Mouse (Mus musculus): ENCODE measurements around the gene Mfn1. TPM values are rescaled to one million over a fixed set of nuclear protein-coding genes. Genes with fewer than 3 reads are reported as not detected.

The Mfn1 gene
- polyA plus RNA-seq, 1 experiment, result 30.9 TPM

DNA sequence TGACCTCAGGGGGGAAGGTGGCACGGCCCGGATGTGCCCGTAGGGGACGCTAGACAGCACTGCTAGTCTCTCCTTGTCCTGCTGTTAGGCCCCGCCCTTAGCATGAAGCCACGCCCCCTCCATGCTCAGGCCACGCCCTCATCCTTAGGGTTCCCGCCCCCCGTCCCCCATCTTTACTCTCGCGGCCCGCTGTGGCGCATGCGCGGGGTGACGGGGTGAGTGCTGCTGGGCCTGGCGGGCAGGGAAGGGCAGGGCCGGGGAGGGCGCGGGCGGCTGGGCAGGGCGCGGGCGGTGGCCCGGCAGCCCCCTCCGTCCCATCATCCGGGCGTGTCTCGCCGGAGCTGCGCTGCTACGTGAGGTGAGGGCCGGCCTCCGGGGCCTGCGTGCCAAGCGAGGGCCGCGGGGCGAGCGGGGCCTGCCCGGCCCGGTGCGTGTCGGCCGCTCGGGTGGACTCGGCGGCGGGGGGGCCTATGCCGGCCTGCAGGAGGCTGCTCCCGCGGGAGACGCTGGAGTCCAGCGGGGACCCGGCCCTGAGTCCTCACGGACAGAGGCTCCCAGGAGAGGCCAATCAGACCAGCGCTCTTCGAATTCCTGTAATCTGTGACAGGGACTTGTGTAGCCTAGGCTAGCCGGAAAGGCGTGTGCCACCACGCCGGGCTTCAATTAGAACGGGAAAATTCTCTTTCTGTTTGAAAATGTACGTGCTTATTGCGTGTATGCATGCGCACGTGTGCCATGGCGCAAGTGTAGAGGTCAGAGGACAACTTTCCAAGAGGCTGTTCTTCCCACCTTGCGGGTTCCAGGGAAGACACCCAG is 18.7 kb upstream of the Mfn1 start:
- Histone ChIP-seq H3K27ac (ENCODE audit: insufficient read depth, low read depth, low read length) (peak overlapping the region; percentile 64), H3K4me1 (ENCODE audit: control insufficient read depth, insufficient read depth, low read length) (peaks cover 16% of the 10 kb centered on the region), H3K4me3 (ENCODE audit: insufficient read depth, low read length) (peak overlapping the region; percentile 85)
- peak; percentile 44; the same call in 1 of the 2 replicates for TF ChIP-seq CTCF (IDR thresholded peaks at IDR 0.05; ENCODE audit: low read depth, low read length)
- TF ChIP-seq POLR2A (IDR thresholded peaks at IDR 0.05; ENCODE audit: borderline replicate concordance, low read depth, low read length), result no peak; the same call in 1 of the 2 replicates

- H3K4me3 ChIP-seq (ENCODE audit: insufficient read depth, low read length), result peak overlapping the region; percentile 85
- H3K4me1 ChIP-seq (ENCODE audit: control insufficient read depth, insufficient read depth, low read length), result peaks cover 16% of the 10 kb centered on the region
- H3K27ac ChIP-seq (ENCODE audit: insufficient read depth, low read depth, low read length), result peak overlapping the region; percentile 64
- TF ChIP-seq CTCF (IDR thresholded peaks at IDR 0.05; ENCODE audit: low read depth, low read length) (no peak), POLR2A (IDR thresholded peaks at IDR 0.05; ENCODE audit: borderline replicate concordance, low read depth, low read length) (no peak)
These were observed 18.1 kb upstream of the Mfn1 start for GRCm38 (mm10) chr3:32511191-32511550.

- H3K27ac ChIP-seq (ENCODE audit: insufficient read depth, low read depth, low read length), result no peak overlapping the region
- H3K4me3 ChIP-seq (ENCODE audit: insufficient read depth, low read length), result no peak overlapping the region
- H3K4me1 ChIP-seq (ENCODE audit: control insufficient read depth, insufficient read depth, low read length), result peaks cover 16% of the 10 kb centered on the region
These were observed 16.5 kb upstream of the Mfn1 start for GRCm38 (mm10) chr3:32512686-32513284.

DNA sequence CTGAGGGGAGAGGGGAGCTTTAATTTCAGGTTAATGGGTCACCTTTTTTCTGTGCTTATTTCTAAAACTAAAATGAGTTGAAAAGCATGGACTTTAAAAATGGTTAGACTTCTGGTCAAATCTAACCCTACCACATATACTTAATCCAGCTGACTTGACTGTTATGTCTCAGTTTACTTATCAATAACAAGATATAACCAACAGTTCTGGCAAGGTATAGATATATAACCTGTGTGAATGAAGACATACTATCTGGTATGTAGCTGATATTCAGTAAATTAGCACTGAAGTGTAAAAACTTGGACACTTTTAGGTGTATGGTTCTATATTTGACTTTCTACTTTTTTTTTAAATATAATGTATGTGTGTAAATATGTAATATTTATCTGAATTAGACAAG is 15.7 kb upstream of the Mfn1 start:
- no peak for TF ChIP-seq CTCF (IDR thresholded peaks at IDR 0.05; ENCODE audit: low read depth, low read length)
- no peak for TF ChIP-seq POLR2A (IDR thresholded peaks at IDR 0.05; ENCODE audit: borderline replicate concordance, low read depth, low read length)

More at GRCm38 (mm10) chr3:32512686-32513284, 16.5 kb upstream of the Mfn1 start:
- TF ChIP-seq CTCF (IDR thresholded peaks at IDR 0.05; ENCODE audit: low read depth, low read length) (no peak), POLR2A (IDR thresholded peaks at IDR 0.05; ENCODE audit: borderline replicate concordance, low read depth, low read length) (no peak)

DNA sequence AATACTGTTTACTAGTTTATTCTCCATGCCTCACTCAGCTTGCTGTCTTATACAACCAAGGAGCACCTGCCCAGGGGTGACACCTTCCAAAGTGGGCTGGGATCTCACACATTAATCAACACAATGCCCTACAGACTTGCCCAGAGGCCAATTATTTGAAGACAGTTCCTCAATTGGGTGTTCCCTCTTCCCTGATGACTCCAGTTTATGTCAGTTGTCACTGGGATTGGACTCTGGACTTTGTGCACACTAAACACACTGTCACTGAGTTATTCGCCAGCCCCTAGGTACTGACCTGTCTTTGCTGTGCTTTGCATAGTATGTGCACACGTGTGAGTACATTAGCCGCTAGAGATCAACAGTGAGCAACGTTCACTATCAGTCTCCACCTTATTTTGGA is 2.1 kb upstream of the Mfn1 start:
- no peak for TF ChIP-seq CTCF (IDR thresholded peaks at IDR 0.05; ENCODE audit: low read depth, low read length)
- no peak for TF ChIP-seq POLR2A (IDR thresholded peaks at IDR 0.05; ENCODE audit: borderline replicate concordance, low read depth, low read length)
- no peak overlapping the region for H3K4me3 ChIP-seq (ENCODE audit: insufficient read depth, low read length)
- no peaks in the 10 kb centered on the region for H3K4me1 ChIP-seq (ENCODE audit: control insufficient read depth, insufficient read depth, low read length)
- H3K27ac ChIP-seq (ENCODE audit: insufficient read depth, low read depth, low read length), result no peak overlapping the region

More for the DNA sequence above, 15.7 kb upstream of the Mfn1 start:
- H3K27ac ChIP-seq (ENCODE audit: insufficient read depth, low read depth, low read length), result no peak overlapping the region
- H3K4me3 ChIP-seq (ENCODE audit: insufficient read depth, low read length), result no peak overlapping the region
- H3K4me1 ChIP-seq (ENCODE audit: control insufficient read depth, insufficient read depth, low read length), result peaks cover 16% of the 10 kb centered on the region

GRCm38 (mm10) chr3:32530041-32530440 is 776 bp downstream of the Mfn1 start:
- Histone ChIP-seq H3K4me3 (ENCODE audit: insufficient read depth, low read length) (peak overlapping the region; percentile 90), H3K27ac (ENCODE audit: insufficient read depth, low read depth, low read length) (no peak overlapping the region), H3K4me1 (ENCODE audit: control insufficient read depth, insufficient read depth, low read length) (no peaks in the 10 kb centered on the region)
- TF ChIP-seq POLR2A (IDR thresholded peaks at IDR 0.05; ENCODE audit: borderline replicate concordance, low read depth, low read length) (no peak), CTCF (IDR thresholded peaks at IDR 0.05; ENCODE audit: low read depth, low read length) (no peak)

- H3K4me1 ChIP-seq (ENCODE audit: control insufficient read depth, insufficient read depth, low read length), result peaks cover 3% of the 10 kb centered on the region; the same call in 1 of the 2 replicates
- no peak for TF ChIP-seq CTCF (IDR thresholded peaks at IDR 0.05; ENCODE audit: low read depth, low read length)
- TF ChIP-seq POLR2A (IDR thresholded peaks at IDR 0.05; ENCODE audit: borderline replicate concordance, low read depth, low read length), result no peak
- H3K27ac ChIP-seq (ENCODE audit: insufficient read depth, low read depth, low read length), result no peak overlapping the region
- H3K4me3 ChIP-seq (ENCODE audit: insufficient read depth, low read length), result no peak overlapping the region
These were observed 6.4 kb downstream of the Mfn1 start for GRCm38 (mm10) chr3:32535692-32536091.

DNA sequence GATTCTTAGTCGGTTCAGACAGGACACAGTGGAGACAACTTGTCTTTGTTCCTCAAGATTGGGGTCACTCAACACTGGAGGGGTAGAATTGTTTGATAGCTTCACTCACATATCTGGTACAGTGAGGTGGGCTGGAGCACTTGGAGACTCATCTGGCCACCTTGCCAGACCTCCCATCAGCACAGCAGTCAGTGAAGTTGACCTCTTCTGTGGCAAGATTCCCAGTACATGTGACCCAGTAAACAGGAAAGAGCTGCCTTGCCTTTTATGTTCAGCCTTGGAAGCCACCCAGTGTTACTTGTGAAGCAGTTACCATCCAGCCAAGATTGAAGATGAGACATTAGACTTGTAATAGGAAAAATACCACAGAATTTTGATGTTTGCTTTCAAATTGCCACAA is 8.3 kb downstream of the Mfn1 start:
- H3K4me1 ChIP-seq (ENCODE audit: control insufficient read depth, insufficient read depth, low read length), result peaks cover 3% of the 10 kb centered on the region; the same call in 1 of the 2 replicates
- TF ChIP-seq CTCF (IDR thresholded peaks at IDR 0.05; ENCODE audit: low read depth, low read length) (no peak), POLR2A (IDR thresholded peaks at IDR 0.05; ENCODE audit: borderline replicate concordance, low read depth, low read length) (no peak)
- H3K4me3 ChIP-seq (ENCODE audit: insufficient read depth, low read length), result no peak overlapping the region
- H3K27ac ChIP-seq (ENCODE audit: insufficient read depth, low read depth, low read length), result no peak overlapping the region

DNA sequence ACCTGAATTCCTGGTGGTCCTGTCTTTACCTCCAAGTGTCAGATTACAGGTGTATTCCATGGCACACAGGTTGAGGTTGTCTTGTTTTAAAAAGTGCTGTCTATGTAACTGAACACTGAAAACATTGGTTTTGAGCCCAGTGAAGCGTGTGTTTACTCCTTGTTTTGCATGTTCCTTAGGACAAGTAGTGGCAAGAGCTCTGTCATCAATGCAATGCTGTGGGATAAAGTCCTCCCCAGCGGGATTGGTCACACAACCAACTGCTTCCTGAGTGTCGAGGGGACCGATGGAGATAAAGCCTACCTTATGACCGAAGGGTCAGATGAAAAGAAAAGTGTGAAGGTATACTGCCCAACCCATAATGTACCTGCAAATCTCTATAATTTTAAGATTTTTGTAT is 8.8 kb downstream of the Mfn1 start:
- no peak for TF ChIP-seq CTCF (IDR thresholded peaks at IDR 0.05; ENCODE audit: low read depth, low read length)
- TF ChIP-seq POLR2A (IDR thresholded peaks at IDR 0.05; ENCODE audit: borderline replicate concordance, low read depth, low read length), result no peak
- no peak overlapping the region for H3K4me3 ChIP-seq (ENCODE audit: insufficient read depth, low read length)
- H3K27ac ChIP-seq (ENCODE audit: insufficient read depth, low read depth, low read length), result no peak overlapping the region
- H3K4me1 ChIP-seq (ENCODE audit: control insufficient read depth, insufficient read depth, low read length), result peaks cover 3% of the 10 kb centered on the region; the same call in 1 of the 2 replicates

GRCm38 (mm10) chr3:32553061-32553460 is 23.8 kb downstream of the Mfn1 start:
- Histone ChIP-seq H3K4me1 (ENCODE audit: control insufficient read depth, insufficient read depth, low read length) (no peaks in the 10 kb centered on the region), H3K27ac (ENCODE audit: insufficient read depth, low read depth, low read length) (no peak overlapping the region), H3K4me3 (ENCODE audit: insufficient read depth, low read length) (no peak overlapping the region)
- TF ChIP-seq POLR2A (IDR thresholded peaks at IDR 0.05; ENCODE audit: borderline replicate concordance, low read depth, low read length), result no peak
- no peak for TF ChIP-seq CTCF (IDR thresholded peaks at IDR 0.05; ENCODE audit: low read depth, low read length)
